ENCODE assay signal across 9 mouse cellular contexts in the genomic region with DNA sequence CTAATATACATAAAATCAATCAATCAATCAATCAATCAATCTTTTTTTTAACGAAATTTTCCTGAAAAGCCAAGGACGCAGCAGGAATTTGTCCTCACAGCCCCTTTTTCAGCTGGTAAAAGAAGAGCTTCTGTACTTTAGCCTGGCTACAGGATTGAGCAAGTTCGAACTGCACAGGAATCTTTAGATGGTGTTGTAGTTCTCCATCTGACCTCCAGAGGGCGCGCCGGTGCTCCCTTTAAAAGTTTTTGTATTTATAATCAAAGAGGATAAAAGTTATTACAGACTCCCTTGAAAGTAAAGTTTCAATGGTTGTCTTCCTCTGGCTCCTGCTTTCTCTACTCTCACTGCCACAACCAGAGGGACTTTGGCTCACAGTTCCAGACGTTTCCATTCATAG. TPM values are rescaled to one million over a fixed set of nuclear protein-coding genes. Genes with fewer than 3 reads are reported as not detected.
DNase-seq lines count a peak whose midpoint lies in the region; ATAC-seq lines count a peak whose summit lies in the region.
"Had no signal": no experiment of that assay in that cellular context is flagged by ENCODE, and none has a peak within 500 bp of the region (broad histone marks: within the 10 kb centered on the region; RNA-seq: fewer than 3 reads in every experiment).

No protein-coding gene starts in this region.

- no peaks in the 10 kb centered on the region for H3K36me3 ChIP-seq in liver, embryonic 11.5 days (ENCODE audit: control insufficient read depth, insufficient read depth, low read length)
- H3K36me3 ChIP-seq in limb, embryonic 11.5 days (ENCODE audit: control insufficient read depth, insufficient read depth, low read length): no peaks in the 10 kb centered on the region
- H3K36me3 ChIP-seq: midbrain, embryonic 12.5 days had no signal

- no peak overlapping the region for H3K4me2 ChIP-seq in liver, embryonic 11.5 days
- H3K4me2 ChIP-seq in limb, embryonic 11.5 days (ENCODE audit: low read depth, severe bottlenecking): no peak overlapping the region
- H3K4me2 ChIP-seq: midbrain, embryonic 12.5 days had no signal

- H3K9ac ChIP-seq in liver, embryonic 11.5 days (ENCODE audit: low read depth, low read length): no peak overlapping the region
- H3K9ac ChIP-seq in limb, embryonic 11.5 days (ENCODE audit: low read length): no peak overlapping the region
- H3K9ac ChIP-seq: midbrain, embryonic 12.5 days had no signal

- peak; percentile 66 for DNase-seq in liver
- no peak for DNase-seq in liver, embryonic 11.5 days (ENCODE audit: low spot score)
- DNase-seq in R1 (ENCODE audit: low read depth, low spot score): peak; percentile 59
- peak; percentile 60 to 64 for DNase-seq in cerebellum, postnatal 10 days
- DNase-seq in heart, postnatal 4 days: peak; percentile 77
- DNase-seq in limb, embryonic 11.5 days (ENCODE audit: low spot score): peak; percentile 69
- DNase-seq in right cerebral cortex, adult 2 months (ENCODE audit: low spot score in 2 of 2): peak; percentile 86 to 88
- DNase-seq in Muller cell, postnatal 12 days (ENCODE audit: inconsistent ontology term): no peak

- ATAC-seq in liver, embryonic 11.5 days (replicated peaks; ENCODE audit: low FRiP score): no peak
- ATAC-seq in limb, embryonic 11.5 days (ENCODE audit: insufficient number of reproducible peaks, low FRiP score, low TSS enrichment, low read depth): no peak

- H3K9me3 ChIP-seq in liver, embryonic 11.5 days (ENCODE audit: control insufficient read depth, low read length): no peaks in the 10 kb centered on the region
- H3K9me3 ChIP-seq in limb, embryonic 11.5 days (ENCODE audit: control insufficient read depth, low read length): no peaks in the 10 kb centered on the region
- H3K9me3 ChIP-seq: midbrain, embryonic 12.5 days had no signal

- 14% methylated on average over 7 of the region's 7 CpGs for WGBS in liver, embryonic 11.5 days
- WGBS in limb, embryonic 11.5 days: 18% methylated on average over 7 of the region's 7 CpGs

- no peaks in the 10 kb centered on the region for H3K27me3 ChIP-seq in liver, embryonic 11.5 days (replicated peaks; ENCODE audit: control insufficient read depth, insufficient read depth, low read length)
- no peaks in the 10 kb centered on the region for H3K27me3 ChIP-seq in limb, embryonic 11.5 days (ENCODE audit: control insufficient read depth, insufficient read depth, low read length)
- H3K27me3 ChIP-seq: midbrain, embryonic 12.5 days had no signal

- no peak overlapping the region for H3K4me3 ChIP-seq in liver, embryonic 11.5 days (ENCODE audit: low read depth, low read length)
- H3K4me3 ChIP-seq in limb, embryonic 11.5 days (ENCODE audit: low read depth, low read length): no peak overlapping the region
- H3K4me3 ChIP-seq: midbrain, embryonic 12.5 days had no signal

- H3K4me1 ChIP-seq in liver, embryonic 11.5 days (replicated peaks; ENCODE audit: control insufficient read depth, insufficient read depth, low read length): peaks cover 3% of the 10 kb centered on the region; the same call in 1 of the 2 replicates
- no peaks in the 10 kb centered on the region for H3K4me1 ChIP-seq in limb, embryonic 11.5 days (ENCODE audit: control insufficient read depth, insufficient read depth, low read length)
- H3K4me1 ChIP-seq: midbrain, embryonic 12.5 days had no signal

- no peak overlapping the region for H3K27ac ChIP-seq in liver, embryonic 11.5 days (ENCODE audit: low read depth, low read length)
- no peak overlapping the region for H3K27ac ChIP-seq in limb, embryonic 11.5 days (replicated peaks; ENCODE audit: low read depth, low read length)
- H3K27ac ChIP-seq: midbrain, embryonic 12.5 days had no signal

RNA-seq across cellular contexts. Expression of a gene that starts 22.6 kb away (rescaled TPM):
- 541 and 569 TPM in 2 replicates for polyA plus RNA-seq in liver, embryonic 11.5 days (2014; fragmentation: Nextera tagmentation; extraction: Ambion mirVana)
- total RNA-seq in heart, postnatal 4 days (2021): 100 to 1,000 TPM; 404 to 419 TPM
- polyA plus RNA-seq in limb, embryonic 11.5 days (2014; fragmentation: Nextera tagmentation; extraction: Ambion mirVana): 681 and 682 TPM in 2 replicates

RNA-seq across cellular contexts. Expression of a gene that starts 22.7 kb away (rescaled TPM):
- 23.5 and 24.3 TPM in 2 replicates for polyA plus RNA-seq in liver, embryonic 11.5 days (2014; fragmentation: Nextera tagmentation; extraction: Ambion mirVana)
- total RNA-seq in heart, postnatal 4 days (2021): 10 to 100 TPM in 1 of 2 experiments, 1 to 10 TPM in 1; 6.6 to 10.3 TPM
- polyA plus RNA-seq in limb, embryonic 11.5 days (2014; fragmentation: Nextera tagmentation; extraction: Ambion mirVana): 17.9 TPM in 2 replicates

RNA-seq across cellular contexts. Expression of a gene that starts 24.5 kb away (rescaled TPM):
- polyA plus RNA-seq in liver, embryonic 11.5 days (2014; fragmentation: Nextera tagmentation; extraction: Ambion mirVana): 39.7 and 40.7 TPM in 2 replicates
- 1 to 10 TPM; 3.6 to 5.5 TPM for total RNA-seq in heart, postnatal 4 days (2021)
- polyA plus RNA-seq in limb, embryonic 11.5 days (2014; fragmentation: Nextera tagmentation; extraction: Ambion mirVana): 2.5 and 3.0 TPM in 2 replicates

Comparison
In these comparisons a context has a peak if more than half of its experiments do, and no peak if none do; other contexts are left out.
1. DNase-seq: peak in liver (single experiment), R1 (single experiment), cerebellum, postnatal 10 days (2 of 2), heart, postnatal 4 days (single experiment), limb, embryonic 11.5 days (single experiment) and right cerebral cortex, adult 2 months (2 of 2); none in liver, embryonic 11.5 days (single experiment) and Muller cell, postnatal 12 days (single experiment).
2. RNA of a gene that starts 24.5 kb away (polyA plus RNA-seq): 39.7 to 40.7 TPM in liver, embryonic 11.5 days; 2.5 to 3.0 TPM in limb, embryonic 11.5 days; every median in the first group is over 10 times any median in the second.